Mouse (Mus musculus) bone marrow, adult 2 months (tissue): Measurements from ENCODE around the gene Tmcc3.

Source experiments
- CTCF ChIP-seq: fragments of 200-500 bp; IDR thresholded peaks from 2 replicates; pipeline ENCODE4 v1.5.1; 2011; ENCODE audit warnings: low read length, control low read depth; ENCODE audit not compliant: control insufficient read depth, insufficient read depth
- POLR2A ChIP-seq: fragments of 200-500 bp; IDR thresholded peaks from 2 replicates; pipeline ENCODE4 v1.6.1; 2011; ENCODE audit warnings: low read depth, mild to moderate bottlenecking, control low read depth, low read length, borderline replicate concordance; ENCODE audit not compliant: control insufficient read depth

GRCm38 (mm10) chr10:94450781-94451180, 139.0 kb downstream of the Tmcc3 start:
- no peak for TF ChIP-seq CTCF
- TF ChIP-seq POLR2A = no peak
